Mouse (Mus musculus): Measurements from ENCODE around the gene Pyroxd2. TPM values are rescaled to one million over a fixed set of nuclear protein-coding genes. Genes with fewer than 3 reads are reported as not detected.

The Pyroxd2 gene
- polyA plus RNA-seq, 1 experiment from 2014 or later, result 0.74 TPM

Other genes starting within 250 kb of the Pyroxd2 start
- gene R3hcc1l, start 234.0 kb downstream of the Pyroxd2 start, polyA plus RNA-seq (2016; fragmentation: Nextera tagmentation; extraction: Ambion mirVana), result 20.3 and 21.4 TPM in 2 replicates
- 0.11 and 0.19 TPM in 2 replicates for gene Loxl4, start 140.0 kb downstream of the Pyroxd2 start, polyA plus RNA-seq (2016; fragmentation: Nextera tagmentation; extraction: Ambion mirVana)
- 16.2 and 17.2 TPM in 2 replicates for gene Hps1, start 27.2 kb upstream of the Pyroxd2 start, polyA plus RNA-seq (2016; fragmentation: Nextera tagmentation; extraction: Ambion mirVana)